Mouse (Mus musculus) urinary bladder, postnatal 14 days (tissue): Measurements from ENCODE around the gene Steap3.
"Not testable (repeated sequence)": the region's sequence is repeated elsewhere in the genome, so short reads cannot be mapped to it uniquely, and the experiment has no call there.

Source experiments
- DNase-seq: peaks from one replicate; pipeline ENCODE4 v3.0.0; 2021; ENCODE audit warnings: low spot score

The Steap3 gene

GRCm38 (mm10) chr1:120272605-120273004 is at the start of gene Steap3:
Gene Steap3, minus strand, starts transcription at chr1:120272705.
- no peak for DNase-seq

- DNase-seq: no peak
Observed at GRCm38 (mm10) chr1:120321270-120322021, 48.9 kb upstream of the Steap3 start.

- DNase-seq: no peak
Observed at GRCm38 (mm10) chr1:120305801-120306200, 33.3 kb upstream of the Steap3 start.

GRCm38 (mm10) chr1:120296936-120297335 is 24.4 kb upstream of the Steap3 start:
- DNase-seq: no peak

- DNase-seq: no peak
Observed at GRCm38 (mm10) chr1:120293803-120294202, 21.3 kb upstream of the Steap3 start.

GRCm38 (mm10) chr1:120291709-120292108 is 19.2 kb upstream of the Steap3 start:
- no peak for DNase-seq

GRCm38 (mm10) chr1:120289843-120290242 is 17.3 kb upstream of the Steap3 start:
- no peak for DNase-seq

GRCm38 (mm10) chr1:120287679-120288078 is 15.2 kb upstream of the Steap3 start:
- DNase-seq: no peak

- not testable (repeated sequence) for DNase-seq
Observed at GRCm38 (mm10) chr1:120276058-120276457, 3.6 kb upstream of the Steap3 start.

- no peak for DNase-seq
Observed at GRCm38 (mm10) chr1:120275224-120275623, 2.7 kb upstream of the Steap3 start.

GRCm38 (mm10) chr1:120270882-120271281 is 1.6 kb downstream of the Steap3 start:
- no peak for DNase-seq

GRCm38 (mm10) chr1:120270115-120270514 is 2.4 kb downstream of the Steap3 start:
- no peak for DNase-seq

GRCm38 (mm10) chr1:120267631-120268030 is 4.9 kb downstream of the Steap3 start:
- DNase-seq: no peak

GRCm38 (mm10) chr1:120266460-120266859 is 6.0 kb downstream of the Steap3 start:
- no peak for DNase-seq

- peak; percentile 91 for DNase-seq
Observed at GRCm38 (mm10) chr1:120264861-120265686, 7.4 kb downstream of the Steap3 start.

- DNase-seq: no peak
Observed at GRCm38 (mm10) chr1:120263226-120263625, 9.3 kb downstream of the Steap3 start.

- no peak for DNase-seq
Observed at GRCm38 (mm10) chr1:120261166-120261565, 11.3 kb downstream of the Steap3 start.

- DNase-seq: no peak
Observed at GRCm38 (mm10) chr1:120259249-120259648, 13.3 kb downstream of the Steap3 start.

- DNase-seq: no peak
Observed at GRCm38 (mm10) chr1:120258744-120259143, 13.8 kb downstream of the Steap3 start.

- no peak for DNase-seq
Observed at GRCm38 (mm10) chr1:120258245-120258644, 14.3 kb downstream of the Steap3 start.

GRCm38 (mm10) chr1:120253751-120254150 is 18.8 kb downstream of the Steap3 start:
- no peak for DNase-seq

- DNase-seq: no peak
Observed at GRCm38 (mm10) chr1:120252519-120253160, 19.9 kb downstream of the Steap3 start.

- DNase-seq: no peak
Observed at GRCm38 (mm10) chr1:120251193-120251592, 21.3 kb downstream of the Steap3 start.
